Mouse (Mus musculus) lung, embryonic 15.5 days (tissue): ENCODE data around the gene Olfr54. TPM values are rescaled to one million over a fixed set of nuclear protein-coding genes. Genes with fewer than 3 reads are reported as not detected.
"Not testable (repeated sequence)": the region's sequence is repeated elsewhere in the genome, so short reads cannot be mapped to it uniquely, and the experiment has no call there.

Experiments
- ATAC-seq: fragments of 200-750 bp; cut with Nextera tagmentation; 2 replicates; pipeline ENCODE4 v1.8.0; 2017; ENCODE audit warnings: moderate number of reproducible peaks, borderline replicate concordance; ENCODE audit not compliant: low FRiP score, low TSS enrichment; ENCODE audit errors: extremely low read depth
- H3K27ac ChIP-seq: fragments of 300-500 bp; sonication (generic); 2 replicates; pipeline ENCODE4 v1.5.1; 2015; ENCODE audit warnings: moderate library complexity, mild to moderate bottlenecking, inconsistent platforms
- H3K27me3 ChIP-seq: fragments of 300-500 bp; sonication (generic); 2 replicates; pipeline ENCODE4 v1.6.1; 2015; ENCODE audit warnings: inconsistent platforms
- H3K36me3 ChIP-seq: fragments of 300-500 bp; sonication (generic); 2 replicates; pipeline ENCODE4 v1.6.1; 2015; ENCODE audit warnings: inconsistent platforms
- H3K4me1 ChIP-seq: fragments of 300-500 bp; sonication (generic); 2 replicates; pipeline ENCODE4 v1.6.1; 2015; ENCODE audit warnings: inconsistent platforms
- H3K4me2 ChIP-seq: fragments of 300-500 bp; sonication (generic); 2 replicates; pipeline ENCODE4 v1.6.1; 2015; ENCODE audit warnings: inconsistent platforms, mild to moderate bottlenecking, moderate library complexity
- H3K4me3 ChIP-seq: fragments of 300-500 bp; sonication (generic); 2 replicates; pipeline ENCODE4 v1.5.1; 2015; ENCODE audit warnings: mild to moderate bottlenecking, inconsistent platforms
- H3K9ac ChIP-seq: fragments of 300-500 bp; sonication (generic); 2 replicates; pipeline ENCODE4 v1.6.1; 2015; ENCODE audit warnings: inconsistent platforms
- H3K9me3 ChIP-seq: fragments of 300-500 bp; sonication (generic); 2 replicates; pipeline ENCODE4 v1.6.1; 2016; ENCODE audit warnings: inconsistent platforms
- WGBS: fragments of 180-500 bp; shearing (Covaris S2); methylation state at CpG from one replicate; pipeline ENCODE4 v1.1.7; 2015; 5-methylcytosine and 5-hydroxymethylcytosine counted together
- polyA plus RNA-seq: library from polyadenylated mRNA; unstranded; fragments of >200 nt; fragmentation: Nextera tagmentation; extraction: Ambion mirVana; gene quantifications from 2 replicates; pipeline ENCODE4 v1.2.1, GENCODE M21; 2015

Olfr54 gene
- polyA plus RNA-seq = not detected in 2 replicates

DNA sequence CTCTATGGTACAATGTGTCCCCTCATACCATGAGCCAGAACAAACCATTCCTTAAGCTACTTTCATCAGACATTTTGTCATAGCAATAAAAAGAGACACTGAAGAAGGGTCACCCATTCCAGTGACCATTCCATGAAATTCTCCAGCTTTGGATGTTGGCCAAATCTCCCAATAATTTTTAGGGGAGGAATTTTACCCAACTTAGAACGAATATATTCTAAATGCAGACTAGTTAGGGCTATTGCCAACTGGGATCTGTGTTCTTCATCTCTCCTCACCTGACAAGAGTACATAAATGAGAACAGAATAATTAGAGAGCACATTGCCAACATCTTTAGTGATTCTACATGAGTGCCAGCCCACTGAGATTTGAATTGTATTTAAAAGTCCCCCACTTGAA is at the start of gene Olfr54:
Olfr54 (plus strand) TSS at position 301 of the 400 bp plus-strand sequence.
- no peaks in the 10 kb centered on the region for H3K27me3 ChIP-seq
- H3K4me3 ChIP-seq = no peak within 1 kb of the TSS
- no peak within 1 kb of the TSS for H3K4me2 ChIP-seq
- no peak within 1 kb of the TSS for H3K27ac ChIP-seq
- no peak for ATAC-seq
- H3K9ac ChIP-seq = no peak within 1 kb of the TSS
- H3K36me3 ChIP-seq = no peaks in the 10 kb centered on the region
- H3K4me1 ChIP-seq = no peaks in the 10 kb centered on the region
- WGBS = 31% methylated on average over 1 of the region's 1 CpGs
- no peaks in the 10 kb centered on the region for H3K9me3 ChIP-seq

DNA sequence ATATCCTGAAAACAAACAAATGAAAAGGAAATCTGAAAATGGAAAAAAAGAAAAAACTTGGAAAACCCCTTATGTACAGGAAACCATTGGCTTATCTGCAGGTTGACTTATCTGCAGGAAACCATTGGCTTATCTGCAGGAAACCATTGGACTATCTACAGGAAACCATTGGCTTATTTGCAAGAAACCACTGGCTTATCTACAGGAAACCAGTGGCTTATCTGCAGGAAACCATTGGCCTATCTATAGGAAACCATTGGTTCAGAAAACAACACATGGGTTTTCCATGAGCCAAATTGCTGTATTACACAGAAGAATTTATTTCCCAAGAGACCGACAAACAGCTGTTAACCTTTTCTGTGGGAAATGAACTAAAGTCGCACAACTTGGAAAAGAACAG is 49.1 kb upstream of the Olfr54 start:
- ATAC-seq = no peak
- H3K36me3 ChIP-seq = no peaks in the 10 kb centered on the region
- no peaks in the 10 kb centered on the region for H3K9me3 ChIP-seq
- H3K9ac ChIP-seq = no peak overlapping the region
- no peak overlapping the region for H3K4me3 ChIP-seq
- H3K4me1 ChIP-seq = no peaks in the 10 kb centered on the region
- H3K27me3 ChIP-seq = 0 out of 2 replicates have a peak, but pooled peaks cover 2% of the 10 kb centered on the region
- no peak overlapping the region for H3K4me2 ChIP-seq
- 71% methylated on average over 2 of the region's 2 CpGs for WGBS
- no peak overlapping the region for H3K27ac ChIP-seq

DNA sequence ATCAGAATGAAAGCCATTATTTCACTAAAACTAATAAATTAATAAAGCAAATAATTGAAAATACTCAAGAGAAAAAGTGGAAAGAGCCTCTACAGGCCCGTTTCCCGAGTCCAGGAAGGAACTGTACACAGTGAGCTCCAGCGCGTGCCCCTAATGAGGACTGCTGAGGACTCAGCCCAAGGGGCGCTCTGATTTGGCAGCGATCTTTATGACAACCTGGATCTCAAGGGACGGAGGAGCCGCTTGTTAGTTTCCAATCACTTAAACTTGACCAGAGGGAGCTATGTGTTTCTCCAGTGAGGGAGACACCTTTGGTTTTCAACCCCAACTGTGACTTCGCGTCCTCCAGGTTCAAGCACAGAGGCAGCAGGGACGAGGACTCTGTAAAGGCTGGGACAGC is 47.8 kb upstream of the Olfr54 start, which contains the start of gene Olfr1378:
Olfr1378 (plus strand) TSS at position 301 of the 400 bp plus-strand sequence.
- Histone ChIP-seq H3K4me3 (no peak within 1 kb of the TSS), H3K9ac (no peak within 1 kb of the TSS), H3K4me2 (no peak within 1 kb of the TSS), H3K27me3 (0 out of 2 replicates have a peak, but pooled peaks cover 2% of the 10 kb centered on the region), H3K9me3 (no peaks in the 10 kb centered on the region), H3K4me1 (no peaks in the 10 kb centered on the region), H3K36me3 (no peaks in the 10 kb centered on the region), H3K27ac (no peak within 1 kb of the TSS)
- no peak for ATAC-seq
- 85% methylated on average over 11 of the region's 11 CpGs for WGBS

DNA sequence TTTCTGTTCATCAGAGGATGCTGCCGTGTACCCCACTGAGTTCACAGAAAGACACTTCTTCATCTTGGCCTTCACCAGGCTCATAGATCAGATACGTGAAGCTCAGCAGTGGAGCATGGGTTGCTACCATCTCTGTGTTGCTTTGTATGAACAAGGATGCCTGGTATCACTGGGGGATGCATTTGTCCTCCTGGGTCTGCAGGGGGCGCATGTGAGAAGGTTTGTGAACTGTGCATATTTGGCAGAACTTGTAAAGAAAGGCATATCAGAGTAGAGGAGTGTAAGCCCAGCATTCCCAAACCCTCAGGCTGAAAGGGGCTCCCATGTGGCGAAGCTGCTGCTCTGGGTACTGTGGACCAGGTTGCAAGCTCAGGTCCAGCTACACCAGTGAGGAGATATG is 36.8 kb upstream of the Olfr54 start:
- Histone ChIP-seq H3K4me3 (no peak overlapping the region), H3K4me1 (no peaks in the 10 kb centered on the region), H3K27me3 (no peaks in the 10 kb centered on the region), H3K4me2 (no peak overlapping the region), H3K9ac (no peak overlapping the region), H3K36me3 (no peaks in the 10 kb centered on the region), H3K9me3 (no peaks in the 10 kb centered on the region), H3K27ac (no peak overlapping the region)
- ATAC-seq = no peak
- WGBS = 61% methylated on average over 4 of the region's 4 CpGs

DNA sequence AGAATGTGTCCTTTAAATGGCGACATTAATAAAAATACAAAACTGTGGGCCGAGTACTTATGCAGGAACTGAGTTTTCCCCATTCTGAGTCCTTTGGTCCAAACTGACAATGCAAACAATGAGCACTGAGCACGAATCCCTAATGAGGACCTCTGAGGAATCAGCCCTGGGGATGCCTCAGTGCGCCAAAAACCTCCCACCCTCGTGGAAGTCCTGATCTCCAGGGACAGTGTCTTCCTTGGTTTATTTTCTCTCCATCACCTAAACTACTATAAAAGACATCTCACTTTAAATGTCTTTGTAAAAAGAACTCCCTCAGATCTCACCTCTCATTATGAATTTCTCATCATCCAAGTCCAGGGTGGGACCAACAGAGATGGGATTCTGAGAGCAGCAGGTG is 32.4 kb upstream of the Olfr54 start, which contains the start of gene Olfr1377:
Olfr1377 (plus strand) TSS at position 301 of the 400 bp plus-strand sequence.
- H3K27ac ChIP-seq = no peak within 1 kb of the TSS
- no peaks in the 10 kb centered on the region for H3K27me3 ChIP-seq
- 56% methylated on average over 5 of the region's 5 CpGs for WGBS
- no peaks in the 10 kb centered on the region for H3K9me3 ChIP-seq
- no peaks in the 10 kb centered on the region for H3K4me1 ChIP-seq
- no peak within 1 kb of the TSS for H3K4me2 ChIP-seq
- H3K9ac ChIP-seq = no peak within 1 kb of the TSS
- H3K36me3 ChIP-seq = no peaks in the 10 kb centered on the region
- H3K4me3 ChIP-seq = no peak within 1 kb of the TSS
- no peak for ATAC-seq

DNA sequence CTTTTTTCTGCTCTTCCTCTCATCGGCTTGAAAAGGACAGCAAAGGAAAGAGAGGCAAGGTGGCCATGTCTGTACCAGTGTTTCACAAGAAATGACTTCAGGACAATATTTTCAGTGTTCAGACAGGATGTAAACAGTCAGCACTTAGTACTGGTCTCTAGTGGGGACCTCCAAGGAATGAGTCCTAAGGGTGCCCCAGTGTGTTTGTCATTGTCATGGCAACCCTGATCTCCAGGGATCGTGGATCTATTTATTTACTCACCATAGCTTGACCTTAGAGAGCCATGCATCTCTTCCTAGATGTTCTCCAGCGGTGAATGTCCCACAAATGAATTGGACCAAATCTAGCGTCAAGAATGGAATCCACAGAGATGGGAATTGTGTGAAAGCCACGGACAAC is 10.7 kb upstream of the Olfr54 start, which contains the start of gene Olfr51:
Olfr51 (plus strand) TSS at position 301 of the 400 bp plus-strand sequence.
- no peaks in the 10 kb centered on the region for H3K36me3 ChIP-seq
- H3K9ac ChIP-seq = no peak within 1 kb of the TSS
- H3K4me2 ChIP-seq = no peak within 1 kb of the TSS
- H3K9me3 ChIP-seq = no peaks in the 10 kb centered on the region
- no peaks in the 10 kb centered on the region for H3K4me1 ChIP-seq
- no peak within 1 kb of the TSS for H3K4me3 ChIP-seq
- 61% methylated on average over 5 of the region's 5 CpGs for WGBS
- ATAC-seq = no peak
- no peak within 1 kb of the TSS for H3K27ac ChIP-seq
- H3K27me3 ChIP-seq = no peaks in the 10 kb centered on the region

DNA sequence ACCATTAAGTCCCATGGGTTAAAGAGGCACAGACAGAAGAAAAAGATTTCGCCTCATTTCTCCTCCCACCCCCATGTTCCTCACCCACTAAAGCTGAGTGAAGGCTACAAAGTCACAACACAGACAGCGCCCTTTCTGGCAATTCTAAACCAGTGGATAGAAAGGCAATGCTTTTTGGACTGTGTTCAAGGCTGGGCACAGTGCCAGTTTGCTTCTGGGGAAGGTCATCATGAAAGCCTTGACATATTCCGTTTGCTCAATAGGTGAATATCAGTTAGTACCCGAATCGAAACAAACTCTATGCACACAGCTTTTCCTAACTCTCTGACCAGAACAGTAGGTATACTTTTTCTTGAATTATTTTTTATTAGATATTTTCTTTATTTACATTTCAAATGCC is 2.2 kb upstream of the Olfr54 start:
- no peak for ATAC-seq
- no peak overlapping the region for H3K4me3 ChIP-seq
- no peaks in the 10 kb centered on the region for H3K4me1 ChIP-seq
- WGBS = 33% methylated on average over 5 of the region's 5 CpGs
- H3K27me3 ChIP-seq = no peaks in the 10 kb centered on the region
- H3K27ac ChIP-seq = no peak overlapping the region
- no peaks in the 10 kb centered on the region for H3K9me3 ChIP-seq
- no peak overlapping the region for H3K4me2 ChIP-seq
- no peaks in the 10 kb centered on the region for H3K36me3 ChIP-seq
- H3K9ac ChIP-seq = no peak overlapping the region

DNA sequence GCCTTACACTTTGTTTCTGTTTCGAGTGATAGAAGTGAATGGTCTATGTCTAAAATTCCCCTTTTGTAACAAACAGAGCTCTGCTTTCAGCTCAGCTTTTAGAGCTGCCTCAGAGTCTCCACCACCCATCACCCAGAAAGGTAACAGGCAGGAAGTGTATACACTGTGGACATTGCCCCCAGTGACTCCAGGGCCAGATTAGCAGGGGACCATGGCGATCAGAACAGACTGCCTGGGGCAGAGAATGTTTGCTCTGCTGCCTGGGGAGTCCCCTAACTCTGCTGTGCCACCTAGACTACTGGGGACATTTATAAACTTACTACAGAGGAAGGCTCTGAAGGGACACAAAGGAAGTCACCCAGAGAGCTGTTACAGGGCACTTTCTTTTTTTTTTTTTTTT is 2.3 kb downstream of the Olfr54 start:
- no peak for ATAC-seq
- H3K4me3 ChIP-seq = no peak overlapping the region
- no peaks in the 10 kb centered on the region for H3K36me3 ChIP-seq
- H3K9me3 ChIP-seq = no peaks in the 10 kb centered on the region
- no peak overlapping the region for H3K4me2 ChIP-seq
- no peaks in the 10 kb centered on the region for H3K27me3 ChIP-seq
- no peak overlapping the region for H3K9ac ChIP-seq
- no peak overlapping the region for H3K27ac ChIP-seq
- H3K4me1 ChIP-seq = no peaks in the 10 kb centered on the region
- 40% methylated on average over 2 of the region's 2 CpGs for WGBS

DNA sequence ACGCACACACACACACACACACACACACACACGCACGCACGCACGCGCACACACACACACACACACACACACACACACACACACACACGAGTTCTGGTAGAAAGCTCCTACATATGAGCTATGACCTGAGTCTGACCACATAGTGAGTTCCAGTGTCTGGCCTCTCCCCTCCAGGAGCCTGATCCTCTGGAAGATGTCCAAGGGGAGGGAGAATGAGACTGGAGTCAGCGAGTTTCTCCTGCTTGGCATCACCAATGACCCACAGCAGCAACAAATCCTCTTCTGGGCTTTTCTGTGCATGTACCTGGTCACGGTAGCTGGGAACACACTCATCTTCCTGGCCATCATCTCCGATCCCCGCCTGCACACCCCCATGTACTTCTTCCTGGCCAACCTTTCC is 12.8 kb downstream of the Olfr54 start:
- H3K4me3 ChIP-seq, H3K27ac ChIP-seq, H3K36me3 ChIP-seq, H3K9ac ChIP-seq, H3K4me2 ChIP-seq, H3K4me1 ChIP-seq, H3K27me3 ChIP-seq, H3K9me3 ChIP-seq, ATAC-seq: not testable (repeated sequence)
- 83% methylated on average over 11 of the region's 11 CpGs for WGBS

DNA sequence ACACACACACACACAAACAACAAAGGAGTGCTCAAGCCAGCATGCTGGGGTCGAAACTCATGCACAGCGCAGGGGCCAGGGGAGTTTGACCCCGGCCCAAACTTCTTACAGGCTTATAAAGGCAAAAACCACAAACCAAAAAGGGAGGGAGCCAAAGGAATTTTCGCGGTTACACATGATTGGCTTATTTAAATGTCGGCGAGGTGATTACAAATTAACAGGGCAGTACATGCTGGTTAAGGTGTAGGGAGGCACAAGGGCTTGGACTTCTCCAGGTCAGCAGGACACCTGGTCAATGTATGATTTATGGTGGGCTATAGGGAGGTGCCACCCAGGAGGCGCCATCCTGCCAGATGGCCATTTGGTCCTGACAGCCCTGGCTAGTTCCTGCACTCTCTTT is 15.3 kb downstream of the Olfr54 start:
- H3K36me3 ChIP-seq, H3K4me1 ChIP-seq, H3K27ac ChIP-seq, H3K4me2 ChIP-seq, H3K4me3 ChIP-seq, H3K9me3 ChIP-seq, H3K9ac ChIP-seq, ATAC-seq, H3K27me3 ChIP-seq: not testable (repeated sequence)
- 72% methylated on average over 8 of the region's 8 CpGs for WGBS

DNA sequence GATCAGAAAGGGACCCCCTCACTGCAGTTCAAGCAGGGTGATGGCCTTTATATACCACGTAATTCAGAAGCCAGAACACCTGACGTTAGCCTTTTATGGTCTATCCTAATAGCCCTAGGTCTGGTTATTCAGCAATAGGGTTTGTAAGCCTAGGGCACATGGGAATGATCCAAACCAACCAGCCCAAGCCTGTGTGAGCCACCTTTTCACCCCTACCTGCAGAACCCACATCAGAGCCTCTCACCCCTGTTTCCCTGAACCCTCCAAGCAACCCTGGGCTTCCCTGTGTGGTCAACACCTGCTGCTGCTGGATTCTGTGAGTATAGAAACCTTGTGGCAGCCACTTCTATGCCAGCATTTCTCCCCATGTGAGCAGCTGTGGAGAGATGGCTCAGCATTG is 16.2 kb downstream of the Olfr54 start:
- H3K36me3 ChIP-seq = no peaks in the 10 kb centered on the region
- H3K4me3 ChIP-seq = no peak overlapping the region
- ATAC-seq = no peak
- H3K27me3 ChIP-seq = no peaks in the 10 kb centered on the region
- WGBS = 77% methylated on average over 2 of the region's 2 CpGs
- no peak overlapping the region for H3K27ac ChIP-seq
- H3K9me3 ChIP-seq = no peaks in the 10 kb centered on the region
- no peak overlapping the region for H3K4me2 ChIP-seq
- H3K9ac ChIP-seq = no peak overlapping the region
- no peaks in the 10 kb centered on the region for H3K4me1 ChIP-seq

DNA sequence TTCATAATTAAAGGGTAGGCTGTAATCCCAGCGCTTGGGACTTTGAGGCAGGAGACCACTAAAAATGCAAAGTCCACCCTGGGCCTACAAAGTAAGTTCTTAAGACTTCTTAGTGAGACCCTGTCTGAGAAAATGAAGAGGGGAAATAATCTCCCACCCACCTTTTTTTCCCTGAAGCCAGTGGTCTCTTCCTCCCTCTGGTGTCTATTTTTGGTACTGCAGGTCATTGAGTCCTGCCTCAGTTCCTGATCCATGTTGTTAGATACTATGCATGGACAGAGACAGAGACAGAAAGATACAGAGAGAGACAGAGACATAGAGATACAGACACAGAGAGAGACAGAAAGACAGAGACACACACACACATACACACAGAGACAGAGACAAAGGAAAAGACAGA is 18.8 kb downstream of the Olfr54 start:
- no peaks in the 10 kb centered on the region for H3K27me3 ChIP-seq
- H3K4me1 ChIP-seq = no peaks in the 10 kb centered on the region
- no peak for ATAC-seq
- H3K9ac ChIP-seq = no peak overlapping the region
- no peaks in the 10 kb centered on the region for H3K9me3 ChIP-seq
- H3K4me3 ChIP-seq = no peak overlapping the region
- H3K27ac ChIP-seq = no peak overlapping the region
- H3K36me3 ChIP-seq = no peaks in the 10 kb centered on the region
- 17% methylated on average over 1 of the region's 1 CpGs for WGBS
- H3K4me2 ChIP-seq = no peak overlapping the region

DNA sequence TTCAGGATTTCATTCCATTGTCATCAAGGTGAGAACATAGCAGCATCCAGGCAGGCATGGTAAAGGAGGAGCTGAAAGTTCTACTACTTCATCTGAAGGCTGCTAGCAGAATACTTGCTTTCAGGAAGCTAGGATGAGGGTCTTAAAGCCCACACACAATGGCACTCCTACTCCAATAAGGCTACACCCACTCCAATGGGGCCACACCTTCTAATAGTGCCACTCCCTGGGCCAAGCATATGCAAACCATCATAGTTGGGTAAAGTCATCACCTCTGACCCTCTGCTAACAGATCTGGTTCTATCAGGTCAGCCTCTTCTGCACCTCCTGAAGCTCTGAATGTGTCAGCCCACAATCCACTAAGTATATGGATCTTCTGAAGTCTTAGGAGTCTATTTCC is 20.1 kb downstream of the Olfr54 start:
- not testable (repeated sequence) for ATAC-seq, H3K36me3 ChIP-seq, H3K4me3 ChIP-seq, H3K4me1 ChIP-seq, H3K4me2 ChIP-seq, H3K9me3 ChIP-seq, H3K27ac ChIP-seq, H3K9ac ChIP-seq, H3K27me3 ChIP-seq
